In genomic region chr17:28386150-28386905, GRCm38 (mm10) we compare ENCODE assay signal across 8 mouse cellular contexts. TPM values are rescaled to one million over a fixed set of nuclear protein-coding genes. Genes with fewer than 3 reads are reported as not detected.
DNase-seq lines count a peak whose midpoint lies in the region; ATAC-seq and TF ChIP-seq lines count a peak whose summit lies in the region.

No protein-coding gene starts in this region.

- in situ Hi-C loops in CH12.LX (cut with MboI; ENCODE audit: low pct_ligation_motif_present, low pct_unique_long_range_greater_than_20kb, low sequenced_read_pairs) = no loop called here

- no peak overlapping the region for H3K9ac ChIP-seq in CH12.LX (ENCODE audit: insufficient read depth, low read depth)
- no peak overlapping the region for H3K9ac ChIP-seq in lung, postnatal 0 days (replicated peaks; ENCODE audit: low read depth)

- no peak for TF ChIP-seq POLR2A in CH12.LX (IDR thresholded peaks at IDR 0.05; ENCODE audit: low read depth, low read length)

- H3K4me2 ChIP-seq in CH12.LX (ENCODE audit: insufficient read depth, low read depth, poor library complexity, severe bottlenecking) = no peak overlapping the region
- peak overlapping the region; percentile 30; the same call in 1 of the 2 replicates for H3K4me2 ChIP-seq in lung, postnatal 0 days (replicated peaks; ENCODE audit: low read depth, low read length)

- TF ChIP-seq EP300 in CH12.LX (IDR thresholded peaks at IDR 0.05; ENCODE audit: low read length) = no peak
- TF ChIP-seq EP300 in lung, postnatal 0 days (IDR thresholded peaks at IDR 0.05) = no peak

- DNase-seq in CH12.LX (ENCODE audit: extremely low read depth) = peak; percentile 17
- peak; percentile 80 to 89 for DNase-seq in cerebellum, adult 18-20 months
- peak; percentile 87 for DNase-seq in forelimb bud, embryonic 11.5 days (ENCODE audit: low read depth, low spot score)
- DNase-seq in layer of hippocampus, adult 9-10 months (ENCODE audit: low spot score) = peak; percentile 70
- peak; percentile 77 for DNase-seq in lung, postnatal 0 days (ENCODE audit: low spot score)
- peak; percentile 84 for DNase-seq in ovary, postnatal 36 days (ENCODE audit: low spot score)
- DNase-seq in thymus, postnatal 10 days (ENCODE audit: low spot score in 2 of 2) = peak; percentile 77 to 91

- H3K9me3 ChIP-seq in CH12.LX (replicated peaks; ENCODE audit: low read length) = peaks cover 15% of the 10 kb centered on the region
- H3K9me3 ChIP-seq in lung, postnatal 0 days (ENCODE audit: low read length) = no peaks in the 10 kb centered on the region

- peak; percentile 69 to 76 for ATAC-seq in hematopoietic stem cell, adult 5-6 weeks (replicated peaks in 1 of 2; ENCODE audit: insufficient read depth in 1 of 2, low FRiP score in 2 of 2, low TSS enrichment in 1 of 2, low read depth in 1 of 2, poor library complexity in 2 of 2, severe bottlenecking in 2 of 2)
- ATAC-seq in lung, postnatal 0 days = peak; percentile 49

- H3K36me3 ChIP-seq in CH12.LX (replicated peaks in 1 of 2; ENCODE audit: control insufficient read depth in 1 of 2, insufficient read depth in 1 of 2, low read length in 1 of 2) = no peaks in the 10 kb centered on the region
- no peaks in the 10 kb centered on the region for H3K36me3 ChIP-seq in lung, postnatal 0 days (ENCODE audit: insufficient read depth, low read length)

- no peaks in the 10 kb centered on the region for H3K27me3 ChIP-seq in CH12.LX (replicated peaks)
- peaks cover 6% of the 10 kb centered on the region; the same call in 1 of the 2 replicates for H3K27me3 ChIP-seq in lung, postnatal 0 days (replicated peaks; ENCODE audit: insufficient read depth, low read length)

- no peak overlapping the region for H3K4me3 ChIP-seq in CH12.LX (replicated peaks in 1 of 3; ENCODE audit: low read depth in 2 of 3, low read length in 2 of 3, poor library complexity in 1 of 3)
- no peak overlapping the region for H3K4me3 ChIP-seq in lung, postnatal 0 days (ENCODE audit: low read depth, low read length)

- H3K4me1 ChIP-seq in CH12.LX (ENCODE audit: control insufficient read depth in 1 of 2, insufficient read depth in 2 of 2) = no peaks in the 10 kb centered on the region
- no peaks in the 10 kb centered on the region for H3K4me1 ChIP-seq in lung, postnatal 0 days (ENCODE audit: insufficient read depth, low read depth, low read length)

- TF ChIP-seq RAD21 in CH12.LX (IDR thresholded peaks at IDR 0.05; ENCODE audit: low read depth, low read length) = peak; percentile 9

- WGBS in lung, postnatal 0 days = 4% methylated on average over 23 of the region's 23 CpGs

- no peak overlapping the region for H3K27ac ChIP-seq in CH12.LX (ENCODE audit: insufficient read depth, low read depth)
- H3K27ac ChIP-seq in lung, postnatal 0 days (ENCODE audit: low read length) = no peak overlapping the region

- TF ChIP-seq CTCF in CH12.LX (conservative IDR thresholded peaks at IDR 0.05 in 1 of 2, IDR thresholded peaks at IDR 0.05 in 1 of 2; ENCODE audit: low read depth in 2 of 2, low read length in 2 of 2) = peak; percentile 17 to 65; a peak in 2 of 4 replicates
- peak; percentile 89 for TF ChIP-seq CTCF in lung, postnatal 0 days (IDR thresholded peaks at IDR 0.05)

- dilution Hi-C loops in CH12.LX (cut with MboI; ENCODE audit: extremely low pct_ligation_motif_present, extremely low pct_unique_long_range_greater_than_20kb, low sequenced_read_pairs) = no loop called here

- no peaks in the 10 kb centered on the region for H3K79me2 ChIP-seq in CH12.LX (replicated peaks; ENCODE audit: control insufficient read depth, extremely low read depth, insufficient read depth, poor library complexity, severe bottlenecking)

TF ChIP-seq in CH12.LX, 34 proteins besides CTCF, POLR2A, EP300 and RAD21:
- no peak for TF ChIP-seq MXI1 (IDR thresholded peaks at IDR 0.05; ENCODE audit: low read depth, low read length)
- no peak for TF ChIP-seq TBP (conservative IDR thresholded peaks at IDR 0.05; ENCODE audit: low read depth, low read length)
- no peak for TF ChIP-seq UBTF (IDR thresholded peaks at IDR 0.05; ENCODE audit: low read depth, low read length)
- no peak for TF ChIP-seq ELF1 (IDR thresholded peaks at IDR 0.05; ENCODE audit: low read depth, low read length)
- no peak for TF ChIP-seq MAFK (IDR thresholded peaks at IDR 0.05; ENCODE audit: insufficient replicate concordance, low read length)
- TF ChIP-seq SMC3 (IDR thresholded peaks at IDR 0.05; ENCODE audit: low read depth, low read length) = peak; percentile 57
- TF ChIP-seq ETS1 (conservative IDR thresholded peaks at IDR 0.05; ENCODE audit: low read depth, low read length) = no peak
- TF ChIP-seq IRF4 (IDR thresholded peaks at IDR 0.05; ENCODE audit: low read depth, low read length) = no peak
- no peak for TF ChIP-seq MYC (IDR thresholded peaks at IDR 0.05; ENCODE audit: low read depth, low read length)

RNA-seq across cellular contexts. Expression of gene Tulp1, which starts 21.3 kb away (rescaled TPM):
- total RNA-seq in CH12.LX (2012; rRNA removed) (0.17 TPM in 1 of 2 replicates, not detected in the other), CH12.LX (2014; rRNA removed) (not detected in 2 replicates)
- not detected in 2 replicates for polyA plus RNA-seq in CH12.LX (2012; ENCODE audit: insufficient read length, low read depth)
- 0.60 TPM in 1 of 2 replicates, not detected in the other for total RNA-seq in hematopoietic stem cell, adult 5-6 weeks (2017)
- 18.1 and 22.7 TPM in 2 replicates for polyA plus RNA-seq in lung, postnatal 0 days (2015; fragmentation: Nextera tagmentation; extraction: Ambion mirVana)

RNA-seq across cellular contexts. Expression of gene Tead3, which starts 35.7 kb away (rescaled TPM):
- total RNA-seq in CH12.LX (2012; rRNA removed) (0.17 and 0.42 TPM in 2 replicates), CH12.LX (2014; rRNA removed) (not detected in 2 replicates)
- 0.08 TPM in 1 of 2 replicates, not detected in the other for polyA plus RNA-seq in CH12.LX (2012; ENCODE audit: insufficient read length, low read depth)
- total RNA-seq in hematopoietic stem cell, adult 5-6 weeks (2017) = 0.74 and 0.75 TPM in 2 replicates
- 9.7 and 11.4 TPM in 2 replicates for polyA plus RNA-seq in lung, postnatal 0 days (2015; fragmentation: Nextera tagmentation; extraction: Ambion mirVana)

RNA-seq across cellular contexts. Expression of gene Rpl10a, which starts 58.1 kb away (rescaled TPM):
- total RNA-seq in CH12.LX (2012; rRNA removed) = 3,510 and 4,144 TPM in 2 replicates
- total RNA-seq in CH12.LX (2014; rRNA removed) = 2,222 and 3,467 TPM in 2 replicates
- 1,605 and 1,846 TPM in 2 replicates for polyA plus RNA-seq in CH12.LX (2012; ENCODE audit: insufficient read length, low read depth)
- 828 and 1,143 TPM in 2 replicates for total RNA-seq in hematopoietic stem cell, adult 5-6 weeks (2017)
- polyA plus RNA-seq in lung, postnatal 0 days (2015; fragmentation: Nextera tagmentation; extraction: Ambion mirVana) = 446 and 458 TPM in 2 replicates

Comparison
In these comparisons a context has a peak if more than half of its experiments do, and no peak if none do; other contexts are left out.
1. DNase-seq: peak in every context shown above with its lines; median percentile 87 in forelimb bud, embryonic 11.5 days; 84 in cerebellum, adult 18-20 months; 84 in ovary, postnatal 36 days; 84 in thymus, postnatal 10 days; 77 in lung, postnatal 0 days; 70 in layer of hippocampus, adult 9-10 months; 17 in CH12.LX.